Mouse (Mus musculus) layer of hippocampus, adult 9-11 months (tissue): ENCODE measurements around the gene Dkk3.

Experiments
- DNase-seq: peaks from one replicate; pipeline ENCODE4 v3.0.0; 2022

Gene Dkk3

GRCm38 (mm10) chr7:112158942-112159341 is at the start of gene Dkk3:
Gene Dkk3 (minus strand): TSS chr7:112159057.
- DNase-seq = no peak

- no peak for DNase-seq
Measured at GRCm38 (mm10) chr7:112207717-112208116, 48.9 kb upstream of the Dkk3 start.

DNA sequence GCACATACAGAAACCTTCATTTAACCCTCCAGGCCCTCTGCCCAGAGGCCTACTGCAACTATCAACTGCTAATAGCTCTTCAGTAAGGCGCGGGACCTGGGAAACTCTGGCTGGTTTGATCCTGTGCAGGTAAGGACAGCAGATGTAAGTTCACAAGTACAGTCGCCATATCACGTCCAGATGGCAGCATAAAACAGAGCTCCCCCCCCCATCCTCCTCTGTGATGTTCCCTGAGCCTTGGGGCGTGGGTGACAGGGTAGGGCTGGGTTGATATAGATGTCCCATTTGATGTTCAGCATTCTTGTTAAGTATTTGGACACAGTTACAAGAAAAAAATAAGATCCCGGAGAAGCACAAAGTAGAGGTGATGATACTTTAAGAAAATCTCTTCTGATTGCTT is 46.7 kb upstream of the Dkk3 start:
- DNase-seq = no peak

GRCm38 (mm10) chr7:112204380-112204963 is 45.6 kb upstream of the Dkk3 start:
- DNase-seq = peak; percentile 61

DNA sequence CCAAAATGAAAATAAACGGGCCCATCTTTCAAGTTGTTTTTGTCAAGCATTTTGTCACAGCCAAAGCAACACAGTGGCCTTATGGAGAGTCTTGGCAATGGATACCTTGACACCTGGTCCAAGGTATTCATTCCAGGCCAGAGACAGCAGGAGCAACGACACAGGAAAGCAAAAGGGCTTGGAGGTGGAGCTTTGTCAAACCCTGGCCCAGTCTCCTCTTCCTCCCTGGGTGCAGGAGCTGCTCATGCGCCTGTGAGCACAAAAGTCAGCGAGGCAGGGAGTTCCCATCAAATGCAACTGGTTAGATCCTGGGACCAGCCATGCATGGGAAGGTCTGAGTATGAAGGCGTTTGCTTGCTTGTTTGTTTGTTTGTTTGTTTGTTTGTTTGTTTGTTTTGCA is 45.1 kb upstream of the Dkk3 start:
- DNase-seq = no peak

DNA sequence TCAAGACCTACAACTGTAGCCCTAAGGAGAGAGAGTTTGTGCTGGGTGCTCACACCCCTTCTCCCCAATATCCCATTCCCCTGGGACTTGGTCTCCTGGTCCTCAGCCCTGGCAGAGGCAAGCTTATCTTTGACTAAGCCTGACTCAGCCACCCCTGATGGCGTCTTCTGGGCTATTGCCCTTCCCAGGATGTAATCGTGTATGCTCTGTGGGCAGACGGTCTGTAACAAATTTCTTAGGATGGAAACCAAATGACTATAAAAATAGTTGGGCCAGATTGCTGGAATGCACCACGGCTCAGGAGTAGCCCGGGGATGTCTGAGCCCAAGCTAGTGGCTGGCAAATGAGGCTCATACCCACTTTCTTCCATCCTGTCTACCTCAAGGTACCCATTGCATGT is 44.0 kb upstream of the Dkk3 start:
- DNase-seq = peak; percentile 64

- peak; percentile 52 for DNase-seq
Measured at GRCm38 (mm10) chr7:112202194-112202593, 43.3 kb upstream of the Dkk3 start.

GRCm38 (mm10) chr7:112200761-112201160 is 41.9 kb upstream of the Dkk3 start:
- DNase-seq = no peak

GRCm38 (mm10) chr7:112199343-112199742 is 40.5 kb upstream of the Dkk3 start:
- peak; percentile 66 for DNase-seq

GRCm38 (mm10) chr7:112197461-112197860 is 38.6 kb upstream of the Dkk3 start:
- no peak for DNase-seq

GRCm38 (mm10) chr7:112194286-112194685 is 35.4 kb upstream of the Dkk3 start:
- DNase-seq = no peak

DNA sequence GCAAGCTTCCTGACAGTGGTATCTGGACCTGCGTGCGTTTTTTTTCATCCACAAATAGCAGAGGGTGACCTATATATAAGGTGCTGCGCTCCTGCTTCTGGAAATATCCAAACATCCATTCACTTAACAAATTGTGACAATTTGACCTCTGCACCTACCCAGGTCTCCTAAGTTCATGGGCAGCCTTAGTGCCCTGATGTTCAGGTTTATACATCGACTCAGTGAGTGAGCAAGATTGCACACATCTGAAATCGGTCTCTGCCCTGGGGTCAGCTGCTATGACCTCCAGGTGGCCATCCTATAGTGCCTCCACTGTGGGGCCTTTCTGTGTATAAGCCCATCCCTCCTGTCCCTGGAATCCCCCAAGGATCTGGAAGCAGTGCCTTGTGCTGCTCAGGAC is 33.9 kb upstream of the Dkk3 start:
- no peak for DNase-seq

DNA sequence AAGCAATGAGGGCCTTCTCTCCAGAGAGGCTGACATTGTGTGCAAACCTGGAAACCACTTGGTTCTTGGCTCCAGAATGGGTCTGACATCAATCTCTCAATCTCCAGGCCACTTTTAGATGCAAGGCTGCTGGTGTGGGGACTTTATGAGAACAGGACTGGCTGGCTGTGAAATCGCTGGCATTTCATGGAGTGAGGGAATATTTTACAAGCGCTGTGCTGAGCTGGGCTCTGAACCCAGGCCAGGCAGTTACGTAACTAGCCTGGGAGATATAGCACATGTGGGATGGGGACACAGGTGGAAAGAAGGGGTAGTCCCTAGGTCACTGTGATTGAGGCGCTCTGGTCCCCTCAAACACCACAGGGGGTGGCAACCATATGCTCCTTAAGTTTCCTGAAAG is 33.4 kb upstream of the Dkk3 start:
- DNase-seq = peak; percentile 48

GRCm38 (mm10) chr7:112187536-112188459 is 28.9 kb upstream of the Dkk3 start:
- no peak for DNase-seq

DNA sequence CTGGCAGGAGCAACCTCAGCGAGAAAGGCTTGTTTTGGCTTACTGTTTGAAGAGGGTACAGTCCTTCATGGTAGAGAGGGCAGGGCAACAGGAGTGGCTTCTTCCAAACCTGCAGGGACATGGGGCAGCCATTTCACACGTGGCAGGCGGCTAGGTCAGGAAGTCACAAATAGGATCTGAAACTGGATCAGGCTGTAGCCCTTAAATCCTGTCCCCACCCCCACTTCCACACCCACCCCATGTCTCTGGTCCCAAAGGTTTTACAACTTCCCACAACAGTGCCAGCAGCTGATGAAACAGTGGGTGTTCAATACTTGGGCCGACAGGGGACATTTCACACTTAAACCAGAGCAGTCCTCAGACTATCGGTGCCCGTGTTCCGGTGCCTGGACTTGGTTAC is 28.0 kb upstream of the Dkk3 start:
- no peak for DNase-seq

DNA sequence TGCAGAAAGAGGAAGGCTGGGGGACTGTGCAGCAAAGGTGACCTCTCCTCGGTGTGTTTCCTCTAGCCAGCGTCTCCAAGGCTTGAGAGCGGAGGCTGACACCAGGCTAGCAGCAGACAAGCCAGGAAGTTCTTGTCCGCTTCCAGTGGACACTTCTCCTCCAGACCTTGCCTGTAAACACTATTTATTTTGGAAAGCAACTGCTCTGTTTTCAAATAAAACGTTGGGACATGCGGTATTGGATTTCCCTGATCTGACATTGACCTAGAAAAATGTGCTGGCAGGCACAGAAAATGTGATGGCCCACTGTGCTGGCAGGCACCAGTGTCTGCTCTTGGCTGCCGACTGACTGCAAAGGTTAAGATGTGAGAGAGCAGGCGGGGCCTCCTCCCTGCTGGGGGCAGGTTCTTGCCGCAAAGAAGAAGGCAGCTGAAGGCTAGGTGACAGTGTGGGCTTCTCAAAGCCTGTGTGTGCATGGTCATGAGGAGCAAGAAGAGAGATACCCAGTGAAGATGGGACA is 26.4 kb upstream of the Dkk3 start:
- DNase-seq = no peak

DNA sequence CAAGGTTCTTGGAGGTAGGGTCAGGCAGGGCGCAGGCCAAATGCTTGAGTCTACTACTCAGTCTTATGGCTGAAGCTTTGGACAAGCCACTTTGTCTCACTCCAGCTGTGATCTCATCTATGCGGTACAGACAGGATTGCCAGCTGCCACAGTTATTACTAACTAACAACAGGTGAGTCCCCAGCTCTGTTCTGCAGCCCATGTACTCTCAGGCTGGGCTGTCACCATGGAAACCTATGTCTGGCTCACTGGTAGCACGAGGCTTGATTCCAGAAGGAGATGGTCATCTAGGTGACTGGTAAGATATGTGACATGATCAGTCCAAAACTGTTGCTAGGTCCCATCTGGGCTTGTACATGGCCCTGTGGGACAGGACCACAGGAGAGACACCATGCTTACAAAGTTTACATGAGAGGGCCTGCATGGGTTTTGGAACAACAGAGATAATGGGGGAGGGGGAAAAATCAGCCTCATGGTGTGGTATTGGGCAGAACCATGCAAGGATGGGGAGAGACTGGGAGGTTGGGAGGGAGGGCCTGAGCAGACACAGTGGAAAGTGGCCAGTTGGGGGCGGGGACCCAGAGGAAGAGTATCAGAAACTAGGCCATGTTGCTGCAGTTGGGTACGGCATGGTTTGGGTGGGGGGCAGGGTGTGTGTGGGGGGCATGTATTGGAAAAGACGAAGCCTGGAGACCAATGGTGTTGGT is 25.8 kb upstream of the Dkk3 start:
- no peak for DNase-seq

DNA sequence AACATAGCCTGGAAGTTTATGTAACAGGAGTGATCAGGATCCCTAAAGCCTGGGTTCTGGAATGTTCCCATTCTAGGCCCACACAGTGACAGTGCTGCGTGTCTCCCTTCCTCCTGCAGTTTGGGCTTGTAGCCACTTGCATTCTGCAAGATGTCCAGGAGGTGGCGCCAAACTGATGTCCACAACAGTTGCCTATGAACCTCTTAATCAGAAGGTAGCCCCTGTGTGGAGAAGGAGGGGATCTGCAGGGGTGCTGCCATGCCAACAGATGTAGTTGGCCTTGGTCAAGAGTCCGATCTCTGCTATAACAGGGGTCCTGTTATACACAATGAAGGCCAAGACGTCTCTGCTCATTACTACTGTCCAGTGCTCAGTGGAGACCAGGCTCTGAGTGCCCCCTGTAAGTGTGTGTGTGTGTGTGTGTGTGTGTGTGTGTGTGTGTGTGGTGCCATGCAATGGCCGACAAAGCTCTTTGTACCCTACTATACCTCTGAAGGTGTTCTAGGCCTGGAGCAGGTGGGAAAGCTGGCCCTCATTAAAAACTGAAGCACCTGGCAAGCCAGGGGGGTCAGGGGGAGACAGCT is 24.5 kb upstream of the Dkk3 start:
- peak; percentile 94 for DNase-seq

DNA sequence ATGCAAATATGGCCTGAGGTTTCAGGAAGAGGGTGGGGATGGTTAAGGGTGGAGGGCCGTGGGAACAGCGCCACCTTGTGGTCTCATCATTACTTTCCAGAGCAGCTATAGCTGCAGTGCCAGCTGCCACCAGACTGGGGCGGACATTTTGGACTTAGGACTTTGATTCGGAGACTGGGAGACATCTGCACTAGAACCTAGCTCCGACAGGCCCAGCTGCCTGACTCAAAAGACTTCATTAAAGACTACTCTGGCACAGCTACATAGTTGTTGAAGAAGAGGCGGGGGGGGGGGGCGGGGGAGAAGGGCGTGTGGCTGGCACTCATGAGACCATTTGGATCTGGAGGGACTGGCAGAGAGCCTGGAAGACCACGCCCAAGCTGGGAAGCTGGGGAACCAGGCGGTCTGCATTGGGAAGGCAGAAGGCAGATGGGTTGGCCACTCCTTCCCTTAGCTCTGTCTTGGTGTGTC is 21.4 kb upstream of the Dkk3 start:
- DNase-seq = peak; percentile 86

GRCm38 (mm10) chr7:112176627-112177026 is 17.8 kb upstream of the Dkk3 start:
- no peak for DNase-seq

GRCm38 (mm10) chr7:112172669-112173068 is 13.8 kb upstream of the Dkk3 start:
- DNase-seq = peak; percentile 76

DNA sequence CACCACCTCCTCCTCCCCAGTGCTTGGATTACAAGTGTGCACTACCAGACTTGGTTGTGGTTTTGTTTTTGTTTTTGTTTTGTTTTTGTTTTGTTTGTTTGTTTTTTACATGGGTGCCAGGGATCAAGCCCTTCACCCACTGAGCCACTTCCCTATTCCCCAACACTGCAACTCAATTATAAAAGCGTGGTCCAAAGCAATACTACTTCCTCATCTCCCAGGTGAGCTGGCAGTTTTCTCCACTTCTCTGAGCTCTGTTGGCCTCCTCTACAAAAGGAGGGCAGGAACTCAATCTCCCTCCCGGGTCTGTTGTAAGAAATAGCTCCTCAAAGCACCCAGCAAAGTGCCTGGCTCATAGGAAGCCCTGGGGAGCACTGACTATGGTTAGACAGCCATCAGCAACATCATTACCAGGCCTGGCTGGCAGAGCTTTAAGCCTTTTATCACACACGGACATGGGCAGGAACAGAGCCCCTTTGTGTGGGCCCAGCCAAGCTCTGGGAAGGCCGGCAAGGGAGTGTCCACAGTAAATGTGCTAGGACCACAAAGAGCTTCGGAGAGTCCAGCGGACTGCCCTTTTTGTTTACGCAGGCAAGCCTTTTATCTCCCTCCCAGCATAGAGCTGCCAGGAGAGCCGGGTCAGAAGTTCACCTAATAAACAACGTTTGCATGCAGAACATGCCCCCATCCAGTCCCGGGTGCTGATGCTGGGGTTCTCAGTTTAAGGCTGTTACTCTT is 11.3 kb upstream of the Dkk3 start:
- peak; percentile 64 for DNase-seq
